Mouse (Mus musculus) kidney, postnatal 0 days (tissue): Measurements from ENCODE around the gene Fmnl2. TPM values are rescaled to one million over a fixed set of nuclear protein-coding genes. Genes with fewer than 3 reads are reported as not detected.

Experiments
- ATAC-seq: fragments of 200-750 bp; cut with Nextera tagmentation; replicated peaks from 2 replicates; pipeline ENCODE4 v1.8.0; 2017; ENCODE audit warnings: low read depth, moderate number of reproducible peaks, moderate TSS enrichment, moderate library complexity; ENCODE audit not compliant: low FRiP score
- DNase-seq: peaks from one replicate; pipeline ENCODE4 v3.0.0-alpha.2; 2016; ENCODE audit warnings: low spot score
- H3K27ac ChIP-seq: fragments of 300-500 bp; sonication (generic); 2 replicates; pipeline ENCODE4 v1.5.1; 2014; ENCODE audit warnings: mild to moderate bottlenecking
- H3K27me3 ChIP-seq: fragments of 300-500 bp; sonication (generic); 2 replicates; pipeline ENCODE4 v1.6.1; 2014; ENCODE audit warnings: low read length, mixed read lengths; ENCODE audit not compliant: insufficient read depth
- H3K36me3 ChIP-seq: fragments of 300-500 bp; sonication (generic); 2 replicates; pipeline ENCODE4 v1.6.1; 2014; ENCODE audit warnings: low read length, mixed read lengths; ENCODE audit not compliant: insufficient read depth
- H3K4me1 ChIP-seq: fragments of 300-500 bp; sonication (generic); replicated peaks from 2 replicates; pipeline ENCODE4 v1.6.1; 2014; ENCODE audit warnings: antibody characterized with exemption, low read length, mixed read lengths; ENCODE audit not compliant: insufficient read depth
- H3K4me2 ChIP-seq: fragments of 300-500 bp; sonication (generic); 2 replicates; pipeline ENCODE4 v1.6.1; 2014; ENCODE audit warnings: mild to moderate bottlenecking, low read length, moderate library complexity, mixed read lengths
- H3K4me3 ChIP-seq: fragments of 300-500 bp; sonication (generic); replicated peaks from 2 replicates; pipeline ENCODE4 v1.5.1; 2014; ENCODE audit warnings: low read depth, low read length
- H3K9ac ChIP-seq: fragments of 300-500 bp; sonication (generic); 2 replicates; pipeline ENCODE4 v1.6.1; 2014; ENCODE audit warnings: low read depth, low read length
- H3K9me3 ChIP-seq: fragments of 300-500 bp; sonication (generic); replicated peaks from 2 replicates; pipeline ENCODE4 v1.6.1; 2016; ENCODE audit warnings: low read length, inconsistent platforms, mixed read lengths
- CTCF ChIP-seq: IDR thresholded peaks from 2 replicates; pipeline ENCODE4 v1.5.1; 2016; ENCODE audit warnings: antibody characterized with exemption, low read depth, mild to moderate bottlenecking, moderate library complexity
- WGBS: fragments of 180-500 bp; shearing (Covaris S2); extraction: QIAGEN DNeasy Blood & Tissue Kit; methylation state at CpG from one replicate; pipeline ENCODE4 v1.1.7; 2014; 5-methylcytosine and 5-hydroxymethylcytosine counted together
- polyA plus RNA-seq: library from polyadenylated mRNA; unstranded; fragments of >200 nt; fragmentation: Nextera tagmentation; extraction: Ambion mirVana; gene quantifications from 2 replicates; pipeline ENCODE4 v1.2.1, GENCODE M21; 2015

Gene Fmnl2
- polyA plus RNA-seq, 1 experiment from 2014 or later = 8.5 TPM

DNA sequence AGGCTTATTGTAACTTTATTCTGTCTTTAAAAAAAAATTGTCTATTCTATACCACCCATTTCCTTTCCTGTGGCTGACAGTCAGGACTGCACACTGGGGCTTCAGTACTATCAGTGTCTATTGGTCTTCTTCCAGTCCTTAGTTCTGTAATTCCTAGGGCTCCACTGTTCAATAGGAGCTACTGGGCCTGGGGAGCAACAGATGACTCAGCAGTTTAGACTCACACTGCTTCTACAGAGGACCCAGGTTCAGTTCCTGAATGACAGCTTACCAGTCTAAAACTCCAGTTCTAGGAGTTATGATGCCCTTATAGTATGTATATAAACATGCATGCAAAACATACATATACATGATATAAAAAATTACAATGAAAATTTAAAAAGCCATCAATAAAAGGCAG, 289.2 kb downstream of the Fmnl2 start:
- ATAC-seq (no peak), DNase-seq (no peak)
- TF ChIP-seq CTCF = no peak
- Histone ChIP-seq H3K4me2 (no peak overlapping the region), H3K27me3 (no peaks in the 10 kb centered on the region), H3K9ac (no peak overlapping the region), H3K9me3 (no peaks in the 10 kb centered on the region), H3K4me1 (no peaks in the 10 kb centered on the region), H3K27ac (no peak overlapping the region), H3K36me3 (peaks cover 32% of the 10 kb centered on the region), H3K4me3 (no peak overlapping the region)

GRCm38 (mm10) chr2:53173966-53174365, 316.3 kb downstream of the Fmnl2 start:
- no peaks in the 10 kb centered on the region for H3K4me1 ChIP-seq
- no peak overlapping the region for H3K4me2 ChIP-seq
- no peak for TF ChIP-seq CTCF
- H3K9ac ChIP-seq = no peak overlapping the region
- no peak for ATAC-seq
- no peaks in the 10 kb centered on the region for H3K27me3 ChIP-seq
- H3K9me3 ChIP-seq = no peaks in the 10 kb centered on the region
- DNase-seq = no peak
- no peak overlapping the region for H3K27ac ChIP-seq
- peaks cover 15% of the 10 kb centered on the region for H3K36me3 ChIP-seq
- no peak overlapping the region for H3K4me3 ChIP-seq

- DNase-seq (no peak), ATAC-seq (no peak)
- WGBS = 87% methylated on average over 3 of the region's 3 CpGs
- Histone ChIP-seq H3K36me3 (peaks cover 11% of the 10 kb centered on the region), H3K9ac (no peak overlapping the region), H3K9me3 (no peaks in the 10 kb centered on the region), H3K27me3 (no peaks in the 10 kb centered on the region), H3K4me1 (no peaks in the 10 kb centered on the region), H3K27ac (no peak overlapping the region), H3K4me3 (no peak overlapping the region), H3K4me2 (no peak overlapping the region)
- no peak for TF ChIP-seq CTCF
These were observed 321.3 kb downstream of the Fmnl2 start for GRCm38 (mm10) chr2:53178966-53179365.

- Histone ChIP-seq H3K9me3 (no peaks in the 10 kb centered on the region), H3K4me2 (no peak overlapping the region), H3K4me1 (no peaks in the 10 kb centered on the region), H3K4me3 (no peak overlapping the region), H3K9ac (no peak overlapping the region), H3K27ac (no peak overlapping the region), H3K36me3 (peaks cover 7% of the 10 kb centered on the region), H3K27me3 (no peaks in the 10 kb centered on the region)
- ATAC-seq = no peak
- no peak for DNase-seq
- no peak for TF ChIP-seq CTCF
These were observed 322.2 kb downstream of the Fmnl2 start for GRCm38 (mm10) chr2:53179876-53180275.

Other genes starting within 250 kb of the Fmnl2 start
- gene Cacnb4, start 181.0 kb upstream of the Fmnl2 start, polyA plus RNA-seq = 1.4 and 2.0 TPM in 2 replicates
- gene Stam2, start 115.6 kb upstream of the Fmnl2 start, polyA plus RNA-seq = 29.8 and 33.7 TPM in 2 replicates